8 mouse cellular contexts compared by ENCODE assay signal in genomic region chr2:154372151-154372829, GRCm38 (mm10). TPM values are rescaled to one million over a fixed set of nuclear protein-coding genes. Genes with fewer than 3 reads are reported as not detected.
A peak's percentile ranks its signal among the peaks of the same experiment; 100 is the strongest.
DNase-seq lines count a peak whose midpoint lies in the region; ATAC-seq lines count a peak whose summit lies in the region.

No protein-coding gene starts in this region.

- 0 out of 2 replicates have a peak, but pooled peaks cover 3% of the 10 kb centered on the region for H3K4me1 ChIP-seq in intestine, embryonic 15.5 days (replicated peaks)

- H3K27ac ChIP-seq in intestine, embryonic 15.5 days = peak overlapping the region; percentile 92

- under 1% methylated on average over 42 of the region's 42 CpGs for WGBS in intestine, embryonic 15.5 days

- H3K4me2 ChIP-seq in intestine, embryonic 15.5 days (replicated peaks) = peak overlapping the region; percentile 69

- ATAC-seq in intestine, embryonic 15.5 days = peak; percentile 93

- H3K4me3 ChIP-seq in intestine, embryonic 15.5 days (replicated peaks) = peak overlapping the region; percentile 65

- no peaks in the 10 kb centered on the region for H3K36me3 ChIP-seq in intestine, embryonic 15.5 days

- H3K9ac ChIP-seq in intestine, embryonic 15.5 days = peak overlapping the region; percentile 85

- peak; percentile 79 for DNase-seq in adrenal gland, adult 8-10 months
- peak; percentile 87 for DNase-seq in embryo, embryonic 11.5 days (ENCODE audit: low read depth, low spot score)
- DNase-seq in gastrocnemius, postnatal 36 days = peak; percentile 86 to 90
- peak; percentile 84 to 87 for DNase-seq in left cerebral cortex, postnatal 25 days (ENCODE audit: low spot score in 2 of 2)
- DNase-seq in mesoderm, embryonic 11.5 days (ENCODE audit: low read depth, low spot score) = peak; percentile 92
- DNase-seq in right cerebral cortex, postnatal 25 days = peak; percentile 82
- peak; percentile 82 to 90 for DNase-seq in urinary bladder, postnatal 36 days (ENCODE audit: low spot score in 2 of 2)

- H3K27me3 ChIP-seq in intestine, embryonic 15.5 days (replicated peaks) = no peaks in the 10 kb centered on the region

- intact Hi-C loops in gastrocnemius, postnatal 36 days (cut with DNase I) = no loop called here
- intact Hi-C loops in left cerebral cortex, postnatal 25 days (cut with DNase I) = no loop called here

- H3K9me3 ChIP-seq in intestine, embryonic 15.5 days = no peaks in the 10 kb centered on the region

RNA-seq across cellular contexts. Expression of gene Cdk5rap1, which starts 0.5 kb away (rescaled TPM):
- total RNA-seq in adrenal gland, adult 8-10 months (2022) = 10 to 100 TPM; 13.7 to 25.4 (median 18.6) TPM
- 10 to 100 TPM; 11.1 to 12.5 TPM for total RNA-seq in gastrocnemius, postnatal 36 days (2021)
- polyA plus RNA-seq in intestine, embryonic 15.5 days (2015; fragmentation: Nextera tagmentation; extraction: Ambion mirVana) = 16.9 and 18.1 TPM in 2 replicates
- total RNA-seq in left cerebral cortex, postnatal 25 days (2021) = 10 to 100 TPM; 11.4 to 17.4 TPM

RNA-seq across cellular contexts. Expression of gene Snta1, which starts 35.6 kb away (rescaled TPM):
- 10 to 100 TPM; 21.3 to 37.6 (median 31.5) TPM for total RNA-seq in adrenal gland, adult 8-10 months (2022)
- total RNA-seq in gastrocnemius, postnatal 36 days (2021) = 100 to 1,000 TPM; 221 to 230 TPM
- 4.6 and 5.0 TPM in 2 replicates for polyA plus RNA-seq in intestine, embryonic 15.5 days (2015; fragmentation: Nextera tagmentation; extraction: Ambion mirVana)
- 10 to 100 TPM; 30.7 to 35.7 TPM for total RNA-seq in left cerebral cortex, postnatal 25 days (2021)

Comparison
In these comparisons a context has a peak if more than half of its experiments do, and no peak if none do; other contexts are left out.
1. Peak in every context shown above with its lines: DNase-seq, ATAC-seq, H3K4me3 ChIP-seq and H3K27ac ChIP-seq.
2. RNA of gene Snta1, which starts 35.6 kb away (total RNA-seq): 221 to 230 TPM in gastrocnemius, postnatal 36 days; 21.3 to 37.6 TPM in adrenal gland, adult 8-10 months and 30.7 to 35.7 TPM in left cerebral cortex, postnatal 25 days; every median in the first group is over 4 times any median in the second.